Mouse (Mus musculus) C2C12 (cell line): ENCODE measurements at regions not wholly inside any gene's neighbourhood (a gene's known extent, or its start where the extent isn't known, plus 50 kb on each side); places are given as distances from the start of the nearest gene placed in this dataset.

ENCODE experiments used
- CTCF ChIP-seq: IDR thresholded peaks from one replicate; pipeline ENCODE4 v1.5.1; 2011; ENCODE audit not compliant: control insufficient read depth, insufficient read depth, insufficient read length
- MAX ChIP-seq: IDR thresholded peaks from one replicate; pipeline ENCODE4 v1.6.1; 2011; ENCODE audit warnings: mild to moderate bottlenecking, control low read depth
- MYOD1 ChIP-seq: IDR thresholded peaks from one replicate; pipeline ENCODE4 v1.6.1; 2011; ENCODE audit warnings: low read depth; ENCODE audit not compliant: control insufficient read depth, insufficient read length
- MYOG ChIP-seq: IDR thresholded peaks from one replicate; pipeline ENCODE4 v1.6.1; 2011; ENCODE audit not compliant: control insufficient read depth, insufficient read length; ENCODE audit errors: extremely low read depth
- USF1 ChIP-seq: IDR thresholded peaks from one replicate; pipeline ENCODE4 v1.6.1; 2011; ENCODE audit warnings: low read depth, mild to moderate bottlenecking, control low read depth, moderate library complexity

- TF ChIP-seq CTCF (no peak), USF1 (no peak), MAX (no peak), MYOG (no peak), MYOD1 (no peak)
These were observed 156.2 kb upstream of the Hes1 start for GRCm38 (mm10) chr16:29908031-29908430.
